Mouse (Mus musculus): Measurements from ENCODE around the gene Ppp1r13b.

DNA sequence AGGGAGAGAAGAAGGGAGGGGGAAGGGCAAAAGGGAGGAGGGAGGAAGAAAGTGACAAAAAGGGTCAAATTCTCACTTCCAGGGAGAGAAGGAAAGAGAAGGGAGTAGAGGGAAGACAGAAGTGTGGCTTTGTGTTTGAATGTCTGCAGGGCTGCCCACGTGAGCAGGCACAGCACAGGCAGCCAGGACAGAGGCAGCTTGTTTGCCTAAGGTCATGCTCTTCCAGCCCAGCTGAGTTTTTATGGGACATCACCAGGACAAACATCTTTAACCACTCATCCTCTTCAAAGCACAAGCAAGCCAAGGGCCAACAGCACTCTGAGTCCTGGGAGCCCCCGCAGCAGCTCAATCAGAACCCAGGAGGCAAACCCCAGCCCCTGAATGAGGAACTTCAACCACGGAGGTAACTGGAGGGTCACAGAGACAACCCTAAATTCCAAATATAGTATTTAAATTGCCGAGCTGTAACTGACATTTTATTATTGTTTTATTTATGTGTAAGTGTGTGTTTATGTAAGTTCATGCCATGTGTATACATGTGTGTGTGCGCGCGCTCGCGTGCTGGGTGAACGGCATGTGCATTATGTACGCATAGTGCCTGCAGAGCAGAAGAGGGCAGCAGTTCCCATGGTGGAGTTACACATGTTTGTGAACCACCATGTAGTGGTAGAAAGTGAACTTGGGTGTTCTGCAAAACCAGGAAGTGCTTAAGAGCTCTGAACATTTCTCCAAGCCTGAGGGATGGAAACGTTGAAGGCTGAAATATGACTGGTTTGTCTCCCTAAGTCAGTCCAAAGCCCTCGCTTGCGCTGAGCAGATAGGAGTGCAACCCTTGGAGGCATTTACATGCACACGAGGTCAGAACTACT, 65.1 kb downstream of the Ppp1r13b start:
- TF ChIP-seq CTCF (IDR thresholded peaks at IDR 0.05 in 2 of 3, conservative IDR thresholded peaks at IDR 0.05 in 1 of 3; ENCODE audit: control insufficient read depth in 1 of 3, insufficient read depth in 1 of 3, low read depth in 2 of 3, low read length in 3 of 3, poor library complexity in 1 of 3, severe bottlenecking in 1 of 3) (no peak), GATA1 (IDR thresholded peaks at IDR 0.05; ENCODE audit: low read depth, low read length) (no peak), POLR2A (IDR thresholded peaks at IDR 0.05; ENCODE audit: control insufficient read depth in 1 of 2, insufficient read depth in 1 of 2, low read depth in 1 of 2, low read length in 2 of 2, poor library complexity in 1 of 2) (no peak)

Measured in MEL (cell line).